ENCODE assay signal across 1 mouse cellular context in the genomic region with DNA sequence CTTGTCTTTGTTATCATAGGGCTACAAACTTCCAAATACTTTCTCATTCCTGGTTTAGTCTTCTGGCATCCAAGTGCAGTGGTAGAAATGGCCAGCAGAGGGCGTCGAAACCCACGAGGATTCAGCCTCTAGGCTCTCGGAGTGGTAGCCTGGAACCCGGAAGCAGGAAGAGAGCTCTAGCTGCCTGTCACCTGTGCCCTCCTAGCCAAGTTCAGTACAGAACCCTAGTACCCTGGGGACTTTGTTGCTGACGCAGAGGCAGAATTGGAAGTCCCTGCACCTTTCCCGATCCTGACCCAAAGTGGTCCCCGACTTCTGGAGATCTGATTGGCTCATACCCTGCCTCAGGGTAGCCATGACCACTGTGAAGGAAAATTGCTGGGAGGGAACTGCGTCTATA.
TF ChIP-seq lines count a peak whose summit lies in the region.

No protein-coding gene starts in this region.

TF ChIP-seq in CH12.LX, 34 proteins besides CTCF, POLR2A, EP300 and RAD21 (continued from another document):
- TF ChIP-seq JUN (IDR thresholded peaks at IDR 0.05; ENCODE audit: insufficient read depth, low read depth, low read length) (no peak), MAFK (IDR thresholded peaks at IDR 0.05; ENCODE audit: insufficient replicate concordance, low read length) (no peak), ETS1 (conservative IDR thresholded peaks at IDR 0.05; ENCODE audit: low read depth, low read length) (peak; percentile 59; the same call in 1 of the 2 replicates)
